In genomic region chr15:86185689-86186569, GRCm38 (mm10) we compare ENCODE assay signal across 8 mouse cellular contexts. TPM values are rescaled to one million over a fixed set of nuclear protein-coding genes. Genes with fewer than 3 reads are reported as not detected.
DNase-seq lines count a peak whose midpoint lies in the region; ATAC-seq and TF ChIP-seq lines count a peak whose summit lies in the region.

Cerk (minus strand) TSS chr15:86186141.

- peak within 1 kb of the TSS; percentile 92 for H3K27ac ChIP-seq in hindbrain, embryonic 14.5 days

- no peaks in the 10 kb centered on the region for H3K9me3 ChIP-seq in hindbrain, embryonic 14.5 days (ENCODE audit: control insufficient read depth, low read length)

- POLR2A ChIA-PET in Patski (lab: Charles Lee): interaction anchor here (1.0 to 5.8 kb wide), 3 partner anchors 15 to 28 kb away, joined by 3 to 44 read pairs (median 4); partner anchors contain the start of gene Tbc1d22a

- WGBS in hindbrain, embryonic 14.5 days: 2% methylated on average over 42 of the region's 43 CpGs

- H3K4me3 ChIP-seq in hindbrain, embryonic 14.5 days (replicated peaks; ENCODE audit: low read length): peak within 1 kb of the TSS; percentile 81

- DNase-seq in Patski (ENCODE audit: low read depth, low spot score): no peak
- DNase-seq in cerebellum, postnatal 10 days: peak; percentile 85 to 87
- peak; percentile 79 for DNase-seq in gastrocnemius, adult 18-20 months (ENCODE audit: low spot score)
- DNase-seq in hindbrain, embryonic 14.5 days (ENCODE audit: low spot score): peak; percentile 47
- peak; percentile 79 for DNase-seq in left cerebral cortex, adult 11 months (ENCODE audit: low spot score)
- DNase-seq in lung, postnatal 36 days: peak; percentile 82
- peak; percentile 83 to 85 for DNase-seq in right cerebral cortex, adult 2 months (ENCODE audit: low spot score in 2 of 2)
- peak; percentile 71 for DNase-seq in urinary bladder, postnatal 25 days (ENCODE audit: low spot score)

- peak within 1 kb of the TSS; percentile 97 for H3K9ac ChIP-seq in hindbrain, embryonic 14.5 days

- peaks cover 38% of the 10 kb centered on the region for H3K4me1 ChIP-seq in hindbrain, embryonic 14.5 days (replicated peaks; ENCODE audit: control insufficient read depth, insufficient read depth, low read length)

- peak within 1 kb of the TSS; percentile 91 for H3K4me2 ChIP-seq in hindbrain, embryonic 14.5 days (replicated peaks)

- peak; percentile 41 for ATAC-seq in Patski
- ATAC-seq in hindbrain, embryonic 14.5 days (ENCODE audit: low FRiP score): peak; percentile 62

- CTCF ChIA-PET in Patski (lab: Charles Lee): interaction anchor here (1.3 to 2.0 kb wide), 2 partner anchors 14 to 34 kb away, joined by 5 to 8 read pairs; no protein-coding TSS in a partner anchor

- TF ChIP-seq CTCF in Patski (IDR thresholded peaks at IDR 0.05): no peak

- in situ Hi-C loops in Patski (cut with MboI; ENCODE audit: low pct_unique_long_range_greater_than_20kb): no loop called here

- H3K36me3 ChIP-seq in hindbrain, embryonic 14.5 days (replicated peaks; ENCODE audit: control insufficient read depth, insufficient read depth): no peaks in the 10 kb centered on the region

- no peaks in the 10 kb centered on the region for H3K27me3 ChIP-seq in Patski
- H3K27me3 ChIP-seq in hindbrain, embryonic 14.5 days (ENCODE audit: control insufficient read depth, insufficient read depth, low read length): no peaks in the 10 kb centered on the region

RNA-seq across cellular contexts. Expression of gene Cerk, which starts in this region (rescaled TPM):
- 46.2 TPM for polyA plus RNA-seq in Patski (2021)
- 1 to 10 TPM; 4.3 to 5.1 TPM for total RNA-seq in gastrocnemius, adult 18-20 months (2021)
- 28.3 and 31.1 TPM in 2 replicates for polyA plus RNA-seq in hindbrain, embryonic 14.5 days (2014; fragmentation: Nextera tagmentation; extraction: Ambion mirVana)
